Mouse (Mus musculus): ENCODE measurements around the gene Snx11.

DNA sequence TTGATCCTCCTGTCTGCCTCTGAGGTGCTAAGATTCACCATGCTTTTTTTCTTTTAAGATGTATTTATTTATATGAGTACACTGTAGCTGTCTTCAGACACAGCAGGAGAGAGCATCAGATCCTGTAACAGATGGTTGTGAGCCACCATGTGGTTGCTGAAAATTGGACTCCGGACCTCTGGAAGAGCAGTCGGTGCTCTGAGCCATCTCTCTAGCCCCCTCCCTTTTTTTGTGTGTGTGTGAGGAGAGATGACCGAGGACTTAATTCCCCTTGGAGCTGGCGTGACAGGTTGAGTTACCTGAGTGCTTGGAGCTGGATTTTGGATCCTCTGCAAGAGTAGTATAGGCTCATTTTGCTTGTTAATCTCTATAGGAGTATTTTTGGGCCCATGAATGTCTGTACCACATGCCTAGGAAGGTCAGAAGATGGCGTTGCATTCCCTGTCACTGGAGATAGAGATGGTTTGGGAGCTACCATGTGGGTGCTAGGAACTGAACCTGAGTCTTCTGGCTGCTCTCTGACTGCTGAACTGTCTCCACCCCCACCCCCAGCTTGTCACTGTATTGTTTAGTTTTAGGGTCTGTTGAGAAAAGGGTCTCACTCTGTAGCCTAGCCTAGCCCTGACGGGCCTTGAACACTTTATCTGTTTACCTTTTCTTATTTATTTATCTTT lies 32.3 kb upstream of the Snx11 start:
- TF ChIP-seq CHD2 (IDR thresholded peaks at IDR 0.05; ENCODE audit: low read depth, low read length) (no peak), ZC3H11A (IDR thresholded peaks at IDR 0.05; ENCODE audit: borderline replicate concordance, low read depth, low read length) (no peak)

Data from ES-E14 (cell line).